Mouse (Mus musculus): ENCODE measurements at regions not wholly inside any gene's neighbourhood (a gene's known extent, or its start where the extent isn't known, plus 50 kb on each side); places are given as distances from the start of the nearest gene placed in this dataset.

GRCm38 (mm10) chr5:17247732-17248606 is 125.0 kb upstream of the Speer4f2 start:
- Histone ChIP-seq H3K4me3 (replicated peaks; ENCODE audit: low read length) (no peak overlapping the region), H3K36me3 (ENCODE audit: control insufficient read depth, insufficient read depth, low read length) (no peaks in the 10 kb centered on the region), H3K9ac (ENCODE audit: low read length) (no peak overlapping the region), H3K27ac (ENCODE audit: low read length) (no peak overlapping the region), H3K4me2 (ENCODE audit: low read depth, low read length) (no peak overlapping the region), H3K4me1 (ENCODE audit: control insufficient read depth, insufficient read depth, low read length) (no peaks in the 10 kb centered on the region), H3K27me3 (ENCODE audit: control insufficient read depth, insufficient read depth, low read length) (no peaks in the 10 kb centered on the region), H3K9me3 (replicated peaks; ENCODE audit: control insufficient read depth, low read length) (no peaks in the 10 kb centered on the region)
- no peak for ATAC-seq (ENCODE audit: insufficient read depth, low FRiP score)
- WGBS: 73% methylated on average over 5 of the region's 5 CpGs

GRCm38 (mm10) chr5:17260541-17261325 is 112.2 kb upstream of the Speer4f2 start:
- Histone ChIP-seq H3K4me2 (ENCODE audit: low read depth, low read length) (no peak overlapping the region), H3K9me3 (replicated peaks; ENCODE audit: control insufficient read depth, low read length) (no peaks in the 10 kb centered on the region), H3K27me3 (ENCODE audit: control insufficient read depth, insufficient read depth, low read length) (no peaks in the 10 kb centered on the region), H3K4me3 (replicated peaks; ENCODE audit: low read length) (no peak overlapping the region), H3K36me3 (ENCODE audit: control insufficient read depth, insufficient read depth, low read length) (no peaks in the 10 kb centered on the region), H3K9ac (ENCODE audit: low read length) (no peak overlapping the region), H3K27ac (ENCODE audit: low read length) (no peak overlapping the region), H3K4me1 (ENCODE audit: control insufficient read depth, insufficient read depth, low read length) (no peaks in the 10 kb centered on the region)
- ATAC-seq (ENCODE audit: insufficient read depth, low FRiP score): no peak
- 58% methylated on average over 2 of the region's 2 CpGs for WGBS

DNA sequence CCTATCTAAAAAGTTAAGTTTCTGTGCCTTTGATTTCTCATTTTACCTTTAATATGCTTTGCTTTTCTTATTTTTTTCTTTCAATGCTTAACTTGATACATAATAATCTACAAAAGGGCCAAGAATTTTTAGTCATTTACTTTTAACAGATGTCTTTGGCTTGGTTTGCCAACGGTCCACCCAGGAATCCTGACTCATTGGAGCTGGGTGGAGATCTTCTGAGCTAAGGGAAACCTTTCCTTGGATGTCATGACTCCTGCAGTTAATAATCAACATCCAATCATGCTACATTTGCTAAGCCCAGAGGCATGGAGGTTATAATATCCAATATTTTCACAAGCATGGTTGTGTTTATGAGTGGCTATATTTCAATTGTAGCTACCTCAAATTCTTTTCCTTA is 110.9 kb upstream of the Speer4f2 start:
- no peaks in the 10 kb centered on the region for H3K4me1 ChIP-seq (ENCODE audit: control insufficient read depth, insufficient read depth, low read length)
- H3K9ac ChIP-seq (ENCODE audit: low read length): no peak overlapping the region
- no peak overlapping the region for H3K4me3 ChIP-seq (replicated peaks; ENCODE audit: low read length)
- no peak overlapping the region for H3K27ac ChIP-seq (ENCODE audit: low read length)
- H3K4me2 ChIP-seq (ENCODE audit: low read depth, low read length): no peak overlapping the region
- no peak for ATAC-seq (ENCODE audit: insufficient read depth, low FRiP score)
- no peaks in the 10 kb centered on the region for H3K36me3 ChIP-seq (ENCODE audit: control insufficient read depth, insufficient read depth, low read length)
- no peaks in the 10 kb centered on the region for H3K27me3 ChIP-seq (ENCODE audit: control insufficient read depth, insufficient read depth, low read length)
- 55% methylated on average over 1 of the region's 1 CpGs for WGBS
- H3K9me3 ChIP-seq (replicated peaks; ENCODE audit: control insufficient read depth, low read length): no peaks in the 10 kb centered on the region

DNA sequence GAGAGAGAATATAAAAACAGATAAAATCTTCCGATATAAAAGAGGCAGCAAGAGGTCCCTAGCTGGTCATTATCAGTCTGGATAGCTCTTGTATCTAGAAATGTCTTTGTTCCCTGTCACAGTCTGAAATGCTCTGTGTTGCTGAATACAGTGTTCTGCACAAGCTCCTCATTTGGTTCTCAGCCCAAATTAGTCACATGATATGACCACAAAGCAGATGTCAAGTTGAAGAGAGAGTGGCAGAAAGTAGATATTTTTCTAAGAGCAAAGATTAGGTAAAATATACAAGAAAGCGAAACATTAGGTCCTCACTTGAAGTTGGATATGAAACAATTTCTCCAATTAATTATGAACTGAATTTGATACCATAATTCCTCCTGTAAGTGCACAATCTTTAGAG is 101.8 kb upstream of the Speer4f2 start:
- no peak overlapping the region for H3K9ac ChIP-seq (ENCODE audit: low read length)
- H3K4me2 ChIP-seq (ENCODE audit: low read depth, low read length): no peak overlapping the region
- peak overlapping the region; percentile 78 for H3K27ac ChIP-seq (ENCODE audit: low read length)
- 73% methylated on average over 2 of the region's 2 CpGs for WGBS
- no peaks in the 10 kb centered on the region for H3K27me3 ChIP-seq (ENCODE audit: control insufficient read depth, insufficient read depth, low read length)
- ATAC-seq (ENCODE audit: insufficient read depth, low FRiP score): no peak
- no peaks in the 10 kb centered on the region for H3K36me3 ChIP-seq (ENCODE audit: control insufficient read depth, insufficient read depth, low read length)
- no peak overlapping the region for H3K4me3 ChIP-seq (replicated peaks; ENCODE audit: low read length)
- no peaks in the 10 kb centered on the region; the same call in 1 of the 2 replicates for H3K4me1 ChIP-seq (ENCODE audit: control insufficient read depth, insufficient read depth, low read length)
- no peaks in the 10 kb centered on the region for H3K9me3 ChIP-seq (replicated peaks; ENCODE audit: control insufficient read depth, low read length)

DNA sequence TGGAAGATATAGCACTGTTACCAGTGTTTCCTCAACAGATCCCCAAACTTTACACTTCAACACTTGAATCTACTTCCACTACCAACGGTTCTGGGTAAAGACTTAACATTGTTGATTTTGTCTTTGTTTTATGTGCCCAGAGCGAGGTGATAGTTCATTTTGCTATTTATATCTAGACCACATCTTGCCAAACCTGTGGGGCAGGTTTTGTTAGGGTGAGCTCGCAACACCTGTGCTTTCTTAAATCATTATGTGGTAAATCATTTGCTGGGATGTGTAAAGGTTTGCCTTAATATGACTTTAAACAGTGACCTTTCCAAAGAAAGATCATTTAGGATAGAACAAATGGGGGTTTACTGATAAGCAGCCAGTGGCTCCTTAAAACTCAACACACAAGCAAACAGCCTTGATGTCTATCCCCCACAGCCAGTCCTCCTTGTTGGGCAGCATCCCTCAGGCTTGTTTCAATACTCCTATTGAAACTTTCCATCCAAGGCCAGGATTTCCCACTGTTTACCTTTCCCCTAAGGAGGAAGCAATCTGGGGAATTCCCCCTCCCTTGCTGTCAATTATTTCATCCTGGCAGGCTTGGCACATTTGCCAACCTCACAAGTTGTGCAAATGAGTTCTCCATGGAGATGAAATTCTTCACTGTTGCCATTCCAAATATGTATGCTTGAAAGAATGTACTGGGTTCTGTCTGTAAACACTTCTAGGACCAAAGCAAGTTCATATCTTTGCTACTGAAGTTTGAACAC is 101.1 kb upstream of the Speer4f2 start:
- Histone ChIP-seq H3K36me3 (ENCODE audit: control insufficient read depth, insufficient read depth, low read length) (no peaks in the 10 kb centered on the region), H3K27me3 (ENCODE audit: control insufficient read depth, insufficient read depth, low read length) (no peaks in the 10 kb centered on the region), H3K4me2 (ENCODE audit: low read depth, low read length) (no peak overlapping the region), H3K27ac (ENCODE audit: low read length) (peak overlapping the region; percentile 89), H3K9me3 (replicated peaks; ENCODE audit: control insufficient read depth, low read length) (no peaks in the 10 kb centered on the region), H3K9ac (ENCODE audit: low read length) (no peak overlapping the region), H3K4me3 (replicated peaks; ENCODE audit: low read length) (no peak overlapping the region), H3K4me1 (ENCODE audit: control insufficient read depth, insufficient read depth, low read length) (no peaks in the 10 kb centered on the region; the same call in 1 of the 2 replicates)
- WGBS: 43% methylated on average over 3 of the region's 3 CpGs
- peak; percentile 93 for ATAC-seq (ENCODE audit: insufficient read depth, low FRiP score)

- Histone ChIP-seq H3K27me3 (ENCODE audit: control insufficient read depth, insufficient read depth, low read length) (no peaks in the 10 kb centered on the region), H3K36me3 (ENCODE audit: control insufficient read depth, insufficient read depth, low read length) (no peaks in the 10 kb centered on the region), H3K9me3 (replicated peaks; ENCODE audit: control insufficient read depth, low read length) (no peaks in the 10 kb centered on the region), H3K9ac (ENCODE audit: low read length) (no peak overlapping the region), H3K4me1 (ENCODE audit: control insufficient read depth, insufficient read depth, low read length) (no peaks in the 10 kb centered on the region; the same call in 1 of the 2 replicates), H3K27ac (ENCODE audit: low read length) (no peak overlapping the region), H3K4me3 (replicated peaks; ENCODE audit: low read length) (no peak overlapping the region), H3K4me2 (ENCODE audit: low read depth, low read length) (no peak overlapping the region)
- ATAC-seq (ENCODE audit: insufficient read depth, low FRiP score): no peak
- 94% methylated on average over 2 of the region's 2 CpGs for WGBS
These were observed 97.6 kb upstream of the Speer4f2 start for GRCm38 (mm10) chr5:17275346-17275745.

GRCm38 (mm10) chr5:17276782-17277578 is 96.0 kb upstream of the Speer4f2 start:
- Histone ChIP-seq H3K27me3 (ENCODE audit: control insufficient read depth, insufficient read depth, low read length) (no peaks in the 10 kb centered on the region), H3K4me1 (ENCODE audit: control insufficient read depth, insufficient read depth, low read length) (no peaks in the 10 kb centered on the region; the same call in 1 of the 2 replicates), H3K4me2 (ENCODE audit: low read depth, low read length) (no peak overlapping the region), H3K9ac (ENCODE audit: low read length) (no peak overlapping the region), H3K9me3 (replicated peaks; ENCODE audit: control insufficient read depth, low read length) (no peaks in the 10 kb centered on the region), H3K27ac (ENCODE audit: low read length) (no peak overlapping the region), H3K4me3 (replicated peaks; ENCODE audit: low read length) (no peak overlapping the region), H3K36me3 (ENCODE audit: control insufficient read depth, insufficient read depth, low read length) (no peaks in the 10 kb centered on the region)
- WGBS: 82% methylated on average over 3 of the region's 3 CpGs
- no peak for ATAC-seq (ENCODE audit: insufficient read depth, low FRiP score)

GRCm38 (mm10) chr5:17280203-17280602 is 92.8 kb upstream of the Speer4f2 start:
- no peak for ATAC-seq (ENCODE audit: insufficient read depth, low FRiP score)
- WGBS: 63% methylated on average over 4 of the region's 4 CpGs
- Histone ChIP-seq H3K36me3 (ENCODE audit: control insufficient read depth, insufficient read depth, low read length) (no peaks in the 10 kb centered on the region), H3K9me3 (replicated peaks; ENCODE audit: control insufficient read depth, low read length) (no peaks in the 10 kb centered on the region), H3K4me1 (ENCODE audit: control insufficient read depth, insufficient read depth, low read length) (no peaks in the 10 kb centered on the region), H3K27ac (ENCODE audit: low read length) (no peak overlapping the region), H3K4me3 (replicated peaks; ENCODE audit: low read length) (no peak overlapping the region), H3K4me2 (ENCODE audit: low read depth, low read length) (no peak overlapping the region), H3K9ac (ENCODE audit: low read length) (no peak overlapping the region), H3K27me3 (ENCODE audit: control insufficient read depth, insufficient read depth, low read length) (no peaks in the 10 kb centered on the region)

All from stomach, embryonic 16.5 days (tissue).